Mouse (Mus musculus) midbrain, embryonic 14.5 days (tissue): ENCODE measurements around the gene Pgm5. TPM values are rescaled to one million over a fixed set of nuclear protein-coding genes. Genes with fewer than 3 reads are reported as not detected.

Source experiments
- ATAC-seq: fragments of 200-750 bp; cut with Nextera tagmentation; 2 replicates; pipeline ENCODE4 v1.8.0; 2017; ENCODE audit warnings: moderate number of reproducible peaks, moderate library complexity; ENCODE audit not compliant: low FRiP score, low TSS enrichment
- DNase-seq: peaks from one replicate; pipeline ENCODE4 v3.0.0-alpha.2; 2015
- H3K27ac ChIP-seq: fragments of 300-500 bp; sonication (generic); replicated peaks from 2 replicates; pipeline ENCODE4 v1.5.1; 2014; ENCODE audit warnings: mild to moderate bottlenecking, low read depth, low read length, moderate library complexity
- H3K27me3 ChIP-seq: fragments of 300-500 bp; sonication (generic); 2 replicates; pipeline ENCODE4 v1.6.1; 2014; ENCODE audit warnings: low read length, control low read depth, mixed read lengths; ENCODE audit not compliant: control insufficient read depth, insufficient read depth
- H3K36me3 ChIP-seq: fragments of 300-500 bp; sonication (generic); 2 replicates; pipeline ENCODE4 v1.6.1; 2014; ENCODE audit warnings: low read length, control low read depth; ENCODE audit not compliant: control insufficient read depth, insufficient read depth
- H3K4me1 ChIP-seq: fragments of 300-500 bp; sonication (generic); 2 replicates; pipeline ENCODE4 v1.6.1; 2014; ENCODE audit warnings: mild to moderate bottlenecking, antibody characterized with exemption, low read length, control low read depth; ENCODE audit not compliant: control insufficient read depth, insufficient read depth
- H3K4me2 ChIP-seq: fragments of 300-500 bp; sonication (generic); 2 replicates; pipeline ENCODE4 v1.6.1; 2014; ENCODE audit warnings: mild to moderate bottlenecking, low read length, moderate library complexity
- H3K4me3 ChIP-seq: fragments of 300-500 bp; sonication (generic); replicated peaks from 2 replicates; pipeline ENCODE4 v1.5.1; 2014; ENCODE audit warnings: low read depth, low read length
- H3K9ac ChIP-seq: fragments of 300-500 bp; sonication (generic); replicated peaks from 2 replicates; pipeline ENCODE4 v1.6.1; 2014; ENCODE audit warnings: mild to moderate bottlenecking, low read length, moderate library complexity
- H3K9me3 ChIP-seq: fragments of 300-500 bp; sonication (generic); 2 replicates; pipeline ENCODE4 v1.6.1; 2016; ENCODE audit warnings: low read length, control low read depth, mixed read lengths; ENCODE audit not compliant: control insufficient read depth
- WGBS: fragments of 180-500 bp; shearing (Covaris S2); extraction: QIAGEN DNeasy Blood & Tissue Kit; methylation state at CpG from one replicate; pipeline ENCODE4 v1.1.7; 2014; 5-methylcytosine and 5-hydroxymethylcytosine counted together
- polyA plus RNA-seq: library from polyadenylated mRNA; unstranded; fragments of >200 nt; fragmentation: Nextera tagmentation; extraction: Ambion mirVana; gene quantifications from 2 replicates; pipeline ENCODE4 v1.2.1, GENCODE M21; 2014

Gene Pgm5
- polyA plus RNA-seq, 1 experiment from 2014 or later: 0.91 TPM

DNA sequence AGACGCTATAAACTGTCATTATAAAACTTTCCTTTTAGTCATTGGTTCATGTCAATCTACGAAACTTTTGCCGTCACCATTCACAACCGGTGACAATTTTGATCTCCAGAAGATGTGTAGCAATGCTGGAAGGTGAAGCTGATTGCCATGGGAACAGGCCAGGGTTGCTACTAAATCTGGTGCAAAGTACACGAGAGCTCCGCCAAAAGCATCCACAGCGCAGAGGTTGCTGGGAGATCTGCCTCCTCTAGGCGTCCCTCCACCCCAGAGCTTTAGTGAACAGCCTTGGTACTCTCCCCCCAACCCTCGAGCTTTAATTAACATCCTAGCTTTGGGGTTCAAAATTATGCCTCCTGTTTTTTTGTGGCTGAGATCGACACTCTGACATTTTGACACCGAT, 195.9 kb downstream of the Pgm5 start:
- 79% methylated on average over 11 of the region's 11 CpGs for WGBS
- no peaks in the 10 kb centered on the region for H3K9me3 ChIP-seq
- no peak overlapping the region for H3K4me3 ChIP-seq
- H3K4me1 ChIP-seq: no peaks in the 10 kb centered on the region
- DNase-seq: no peak
- no peak overlapping the region for H3K9ac ChIP-seq
- no peak overlapping the region for H3K27ac ChIP-seq
- no peaks in the 10 kb centered on the region for H3K36me3 ChIP-seq
- no peak for ATAC-seq
- no peak overlapping the region for H3K4me2 ChIP-seq
- no peaks in the 10 kb centered on the region for H3K27me3 ChIP-seq

GRCm38 (mm10) chr19:24662346-24662745, 199.3 kb downstream of the Pgm5 start:
- H3K27me3 ChIP-seq: no peaks in the 10 kb centered on the region
- no peak overlapping the region for H3K4me2 ChIP-seq
- H3K36me3 ChIP-seq: no peaks in the 10 kb centered on the region
- DNase-seq: no peak
- no peaks in the 10 kb centered on the region for H3K9me3 ChIP-seq
- no peak overlapping the region for H3K9ac ChIP-seq
- no peak overlapping the region for H3K4me3 ChIP-seq
- no peak overlapping the region for H3K27ac ChIP-seq
- H3K4me1 ChIP-seq: no peaks in the 10 kb centered on the region
- ATAC-seq: no peak
- 90% methylated on average over 2 of the region's 2 CpGs for WGBS

- H3K27ac ChIP-seq: no peak overlapping the region
- no peak overlapping the region for H3K4me3 ChIP-seq
- H3K36me3 ChIP-seq: no peaks in the 10 kb centered on the region
- no peak overlapping the region for H3K9ac ChIP-seq
- no peaks in the 10 kb centered on the region for H3K27me3 ChIP-seq
- no peak for ATAC-seq
- WGBS: 89% methylated on average over 3 of the region's 3 CpGs
- H3K4me1 ChIP-seq: no peaks in the 10 kb centered on the region
- H3K4me2 ChIP-seq: no peak overlapping the region
- no peak for DNase-seq
- no peaks in the 10 kb centered on the region for H3K9me3 ChIP-seq
These were observed 204.7 kb downstream of the Pgm5 start for GRCm38 (mm10) chr19:24656981-24657380.

DNA sequence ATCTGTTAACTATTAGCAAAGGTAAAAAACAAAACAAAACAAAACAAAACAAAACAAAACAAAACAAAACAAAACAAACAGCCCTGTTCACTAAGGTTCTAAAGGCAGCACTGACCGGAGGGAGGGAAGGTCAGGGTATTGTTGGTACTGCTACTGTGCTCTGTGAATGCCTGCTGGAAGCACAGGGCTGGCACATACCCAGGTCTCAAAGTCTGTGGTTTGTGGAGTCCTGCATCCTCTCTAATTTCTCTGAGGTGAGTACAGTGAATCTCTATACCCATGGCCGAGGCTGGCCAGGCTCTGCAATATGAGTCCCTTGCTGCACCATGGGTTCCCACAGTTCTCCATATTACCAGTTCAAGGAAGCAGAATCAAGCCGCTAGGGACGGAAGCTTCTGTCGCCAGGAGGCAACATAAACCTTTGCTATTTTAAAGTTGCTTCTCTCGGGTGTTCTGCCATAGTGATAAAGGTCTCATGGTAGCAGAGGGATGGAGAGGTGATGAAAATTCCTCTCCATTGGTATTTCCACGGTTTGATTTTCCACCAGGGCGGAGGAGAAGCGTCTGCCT, 208.3 kb downstream of the Pgm5 start:
- no peak overlapping the region for H3K4me2 ChIP-seq
- no peaks in the 10 kb centered on the region for H3K9me3 ChIP-seq
- H3K9ac ChIP-seq: no peak overlapping the region
- H3K4me1 ChIP-seq: 0 out of 2 replicates have a peak, but pooled peaks cover 5% of the 10 kb centered on the region
- ATAC-seq (no peak), DNase-seq (no peak)
- no peak overlapping the region for H3K4me3 ChIP-seq
- no peaks in the 10 kb centered on the region for H3K27me3 ChIP-seq
- H3K27ac ChIP-seq: no peak overlapping the region
- WGBS: 88% methylated on average over 9 of the region's 9 CpGs
- no peaks in the 10 kb centered on the region for H3K36me3 ChIP-seq

DNA sequence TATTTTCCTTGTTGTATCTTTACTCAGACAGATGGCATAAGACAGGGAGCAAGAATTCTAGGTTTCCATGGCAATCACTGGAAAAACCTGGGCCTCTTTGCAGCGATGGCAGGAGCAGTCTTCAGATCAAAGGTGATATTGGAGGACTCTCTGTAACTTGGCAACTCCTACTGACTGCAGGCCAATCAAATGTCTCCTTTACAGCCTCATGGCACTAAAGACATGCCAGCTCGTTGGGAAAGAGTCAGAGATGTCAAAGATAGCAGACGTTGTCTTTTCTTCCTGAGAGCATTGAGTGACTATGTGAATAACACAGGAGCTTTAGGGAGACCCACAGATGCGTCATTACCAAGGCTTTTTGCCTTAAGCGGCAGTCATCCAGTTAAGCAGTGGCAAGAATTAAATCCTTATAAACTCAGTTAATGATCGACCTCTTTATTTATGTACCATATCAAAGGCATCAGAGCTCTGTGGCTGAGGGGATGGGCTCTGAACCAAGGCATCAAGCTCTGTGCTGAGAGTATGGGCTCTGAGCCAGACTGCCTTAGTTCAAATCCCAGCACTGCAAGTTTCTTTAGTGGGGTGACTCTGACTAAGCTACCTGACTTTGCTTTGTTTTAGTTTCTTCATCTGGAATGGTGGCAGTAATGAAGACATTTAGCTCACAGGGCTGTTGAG, 209.2 kb downstream of the Pgm5 start:
- DNase-seq (peak; percentile 36), ATAC-seq (no peak)
- Histone ChIP-seq H3K4me3 (no peak overlapping the region), H3K4me1 (0 out of 2 replicates have a peak, but pooled peaks cover 5% of the 10 kb centered on the region), H3K9ac (no peak overlapping the region), H3K36me3 (no peaks in the 10 kb centered on the region), H3K27me3 (no peaks in the 10 kb centered on the region), H3K4me2 (no peak overlapping the region), H3K9me3 (no peaks in the 10 kb centered on the region), H3K27ac (no peak overlapping the region)
- 29% methylated on average over 6 of the region's 6 CpGs for WGBS

- no peaks in the 10 kb centered on the region for H3K9me3 ChIP-seq
- H3K36me3 ChIP-seq: no peaks in the 10 kb centered on the region
- H3K4me1 ChIP-seq: 0 out of 2 replicates have a peak, but pooled peaks cover 5% of the 10 kb centered on the region
- H3K9ac ChIP-seq: no peak overlapping the region
- no peak overlapping the region for H3K4me2 ChIP-seq
- H3K27me3 ChIP-seq: no peaks in the 10 kb centered on the region
- DNase-seq (peak; percentile 34), ATAC-seq (no peak)
- WGBS: 23% methylated on average over 2 of the region's 2 CpGs
- no peak overlapping the region for H3K4me3 ChIP-seq
- H3K27ac ChIP-seq: no peak overlapping the region
These were observed 210.1 kb downstream of the Pgm5 start for GRCm38 (mm10) chr19:24651595-24651994.

DNA sequence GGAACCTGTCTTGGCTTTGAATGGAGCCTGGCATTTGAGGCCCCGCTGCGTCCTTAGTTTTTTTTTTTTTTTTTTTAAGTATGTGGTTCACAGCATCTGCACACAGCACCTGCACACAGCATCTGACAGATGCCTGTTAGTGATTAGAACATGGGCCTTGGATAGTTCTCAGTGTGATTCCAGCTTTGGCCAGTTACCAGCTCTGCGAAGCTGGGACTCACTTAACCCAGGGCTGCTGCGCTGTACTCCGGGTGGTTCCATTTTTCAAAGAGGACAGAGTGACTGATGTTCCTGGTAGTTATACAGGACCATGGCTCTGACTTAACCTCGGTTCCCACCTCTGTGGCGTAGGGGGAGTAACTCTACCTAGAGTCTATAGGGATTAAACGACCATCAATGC, 211.2 kb downstream of the Pgm5 start:
- no peak for ATAC-seq
- no peak overlapping the region for H3K4me2 ChIP-seq
- no peak overlapping the region for H3K9ac ChIP-seq
- no peak overlapping the region for H3K4me3 ChIP-seq
- 67% methylated on average over 8 of the region's 8 CpGs for WGBS
- H3K9me3 ChIP-seq: no peaks in the 10 kb centered on the region
- no peak overlapping the region for H3K27ac ChIP-seq
- H3K4me1 ChIP-seq: 0 out of 2 replicates have a peak, but pooled peaks cover 5% of the 10 kb centered on the region
- no peaks in the 10 kb centered on the region for H3K36me3 ChIP-seq
- H3K27me3 ChIP-seq: no peaks in the 10 kb centered on the region
- DNase-seq: no peak

- Histone ChIP-seq H3K27ac (no peak overlapping the region), H3K9me3 (no peaks in the 10 kb centered on the region), H3K4me2 (no peak overlapping the region), H3K9ac (no peak overlapping the region), H3K27me3 (no peaks in the 10 kb centered on the region), H3K4me3 (no peak overlapping the region), H3K4me1 (0 out of 2 replicates have a peak, but pooled peaks cover 5% of the 10 kb centered on the region), H3K36me3 (no peaks in the 10 kb centered on the region)
- WGBS: 82% methylated on average over 8 of the region's 8 CpGs
- DNase-seq (no peak), ATAC-seq (no peak)
These were observed 213.6 kb downstream of the Pgm5 start for GRCm38 (mm10) chr19:24648016-24648415.
